Mouse (Mus musculus): ENCODE results near the gene Gm2000. TPM values are rescaled to one million over a fixed set of nuclear protein-coding genes. Genes with fewer than 3 reads are reported as not detected.

The Gm2000 gene
- total RNA-seq (2023): 1,000 to 10,000 TPM; 1,550 to 1,558 TPM

GRCm38 (mm10) chr1:156365740-156366139 lies at the start of gene Gm2000:
TSS of gene Gm2000 (plus strand) at chr1:156366040.

Other genes starting within 250 kb of the Gm2000 start
- gene Fam163a, start 161.0 kb upstream of the Gm2000 start, total RNA-seq (2023): not detected
- gene Tdrd5, start 62.4 kb upstream of the Gm2000 start, total RNA-seq (2023): not detected
- not detected for gene Nphs2, start 55.3 kb upstream of the Gm2000 start, total RNA-seq (2023)
- gene Axdnd1, start 55.1 kb downstream of the Gm2000 start, total RNA-seq (2023): 1 to 10 TPM in 1 of 2 experiments, under 1 TPM in 1; 0.92 to 2.4 TPM
- 10 to 100 TPM; 24.9 to 48.9 TPM for gene Soat1, start 108.3 kb downstream of the Gm2000 start, total RNA-seq (2023)
- gene Gm10031, start 158.0 kb downstream of the Gm2000 start, total RNA-seq (2023): 10 to 100 TPM; 34.0 to 34.4 TPM
- 10 to 100 TPM; 36.2 to 42.0 TPM for gene Abl2, start 192.7 kb downstream of the Gm2000 start, total RNA-seq (2023)